Mouse (Mus musculus) CD4-positive naive resting alpha-beta T cell, adult 76 days (primary cell): ENCODE results near the gene Zbtb41. TPM values are rescaled to one million over a fixed set of nuclear protein-coding genes. Genes with fewer than 3 reads are reported as not detected.

ENCODE experiments used
- total RNA-seq: library from RNA; stranded (reverse); gene quantifications from one replicate; pipeline ENCODE4 v1.2.4, GENCODE M21; 2023

Zbtb41 gene
- total RNA-seq = 23.7 TPM

DNA sequence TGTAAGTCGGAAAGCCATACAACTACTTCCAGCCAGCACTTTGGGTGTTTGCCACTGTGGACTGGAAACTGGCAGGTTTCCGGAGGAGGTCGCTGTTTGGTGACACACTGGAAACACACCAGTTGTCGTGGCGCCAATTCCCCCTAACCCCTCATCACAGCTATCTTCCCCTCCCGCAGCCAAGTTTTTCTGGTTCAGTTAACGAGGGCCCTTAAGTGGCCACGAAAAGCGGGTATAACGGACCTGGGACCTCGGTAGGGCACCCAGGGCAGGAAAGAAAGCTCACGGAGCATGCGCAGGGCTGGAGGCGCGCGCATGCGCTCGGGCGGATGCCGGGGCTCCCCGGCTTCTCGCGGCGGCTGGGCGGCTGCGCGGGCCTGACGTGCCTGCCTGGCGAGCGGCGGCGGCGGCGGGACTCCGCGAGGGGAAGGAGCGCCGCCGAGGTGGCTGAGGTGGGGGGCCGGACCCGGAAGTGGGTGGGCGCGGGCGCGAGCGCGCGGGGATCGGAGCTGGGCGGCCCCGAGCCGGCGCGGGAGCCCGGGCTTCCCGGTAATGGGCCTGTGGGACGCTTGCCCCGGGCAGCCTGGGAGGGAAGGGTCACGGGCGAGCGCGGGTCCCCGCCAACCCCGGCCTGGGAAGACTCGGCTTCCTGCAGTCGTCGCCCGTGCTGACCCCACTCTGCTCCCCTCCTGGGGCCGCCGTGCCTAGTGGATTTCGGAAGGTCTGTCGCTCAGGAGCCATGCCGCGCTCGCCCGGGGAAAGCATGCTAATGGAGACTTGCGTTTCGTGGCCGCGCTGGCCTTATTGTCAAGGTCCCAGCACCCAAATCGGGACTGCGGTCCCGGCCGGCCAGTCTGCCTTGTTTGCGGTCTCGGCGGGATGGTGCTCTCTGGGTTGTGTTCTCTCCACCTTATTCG, at the start of gene Zbtb41:
TSS of gene Zbtb41 (plus strand) at position 414 of the 917 bp plus-strand sequence.

DNA sequence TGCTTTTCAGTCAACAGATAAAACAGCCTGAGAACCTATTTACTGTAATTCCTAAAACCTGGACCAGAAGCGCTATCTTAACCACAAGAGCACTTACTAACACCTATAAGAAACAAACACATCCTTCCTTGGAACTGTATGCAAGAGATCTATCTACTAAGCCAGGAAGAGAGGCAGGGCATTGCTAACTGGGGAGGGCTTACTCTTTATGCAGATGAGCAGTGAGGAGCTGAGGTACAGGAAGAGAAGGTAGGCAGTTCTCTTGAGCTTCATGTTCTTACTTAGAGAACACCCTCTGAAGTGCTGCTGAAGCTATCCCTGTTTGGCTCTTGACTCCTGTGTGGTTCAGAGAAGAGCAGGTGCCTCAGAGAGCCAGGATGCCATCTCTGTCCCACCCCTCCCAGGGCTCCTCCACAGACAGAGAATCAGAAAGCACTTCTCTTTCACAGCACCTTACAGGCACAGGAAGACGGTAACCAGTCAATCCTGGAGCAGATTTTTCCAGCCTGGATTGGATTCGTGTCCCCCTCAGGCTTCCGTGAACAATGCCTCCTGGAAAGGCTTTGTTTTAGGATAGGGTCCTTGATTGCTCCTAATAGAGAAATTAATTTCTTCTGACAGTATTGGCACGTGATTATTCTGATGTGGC, 45.3 kb upstream of the Zbtb41 start, which contains the start of gene Crb1:
TSS of gene Crb1 (minus strand) at position 463 of the 649 bp plus-strand sequence.

DNA sequence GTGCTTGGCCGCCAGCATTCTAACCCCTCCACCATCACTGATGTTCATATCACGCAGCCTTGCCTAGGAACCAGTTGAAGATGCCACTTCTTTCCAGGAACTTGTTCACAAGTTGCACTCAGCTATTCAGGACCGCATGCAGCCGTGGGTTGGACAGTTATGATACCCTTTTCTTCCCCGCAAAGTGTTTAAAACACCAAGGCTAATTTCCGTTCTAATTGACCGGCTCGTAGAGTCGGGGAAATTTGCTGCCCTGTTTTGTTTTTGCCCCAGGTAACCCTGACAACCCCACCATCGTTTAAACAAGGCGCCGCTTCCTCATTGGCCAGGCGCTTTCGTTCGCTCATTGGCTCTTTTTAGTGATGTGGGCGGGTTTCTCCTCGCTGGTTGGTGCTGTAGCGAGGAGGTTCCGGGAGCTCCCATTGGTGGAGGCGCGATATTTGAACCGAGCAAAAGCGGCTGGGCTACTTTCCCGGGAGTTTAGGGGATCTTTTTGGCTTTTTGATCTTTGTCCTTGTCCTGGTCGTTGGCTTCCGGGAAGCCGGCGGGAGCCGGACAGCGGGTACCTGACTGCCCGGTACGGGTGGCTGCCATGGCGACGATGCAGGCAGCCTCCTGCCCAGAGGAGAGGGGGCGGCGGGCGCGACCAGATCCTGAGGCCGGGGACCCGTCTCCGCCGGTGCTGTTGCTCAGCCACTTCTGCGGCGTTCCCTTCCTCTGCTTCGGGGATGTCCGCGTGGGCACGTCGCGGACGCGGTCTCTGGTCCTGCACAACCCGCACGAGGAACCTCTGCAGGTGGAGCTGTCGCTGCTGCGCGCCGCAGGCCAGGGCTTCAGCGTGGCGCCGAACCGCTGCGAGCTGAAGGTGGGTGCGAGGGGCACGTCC, 32.5 kb downstream of the Zbtb41 start, which contains the start of gene Aspm:
TSS of gene Aspm (plus strand) at position 433 of the 886 bp plus-strand sequence.

DNA sequence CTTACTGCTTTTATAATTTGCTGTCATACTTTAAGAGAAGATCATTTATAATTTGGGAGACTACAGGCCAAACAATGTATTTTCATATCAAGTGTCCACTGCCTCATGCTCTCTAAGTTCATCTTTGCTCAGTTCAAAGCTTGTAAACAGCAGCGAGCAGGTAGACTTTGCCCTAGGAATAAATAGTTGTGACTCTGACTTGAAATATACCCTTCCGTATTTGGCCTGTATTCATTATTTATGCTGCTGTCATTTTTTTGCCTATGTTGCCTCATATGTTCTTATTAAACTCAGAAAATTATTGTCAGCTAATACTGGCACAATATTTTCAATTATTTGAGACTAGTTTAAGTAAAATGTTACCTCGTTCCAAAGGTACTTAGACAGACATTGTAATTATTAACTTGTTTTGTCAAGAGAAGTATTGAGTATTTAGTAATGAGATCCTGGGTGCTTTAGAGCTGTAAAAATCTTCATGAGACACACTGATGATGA, 79.2 kb downstream of the Zbtb41 start, which contains the start of gene F13b:
TSS of gene F13b (plus strand) at position 445 of the 495 bp plus-strand sequence.

Other genes with a start within 250 kb of the Zbtb41 start
- gene Crb1, start 45.2 kb upstream of the Zbtb41 start, total RNA-seq = not detected
- 1.00 TPM for gene Aspm, start 32.5 kb downstream of the Zbtb41 start, total RNA-seq
- gene F13b, start 79.4 kb downstream of the Zbtb41 start, total RNA-seq = not detected
- gene Cfhr1, start 138.0 kb downstream of the Zbtb41 start, total RNA-seq = not detected